Mouse (Mus musculus): ENCODE data around the gene Bpifa1. TPM values are rescaled to one million over a fixed set of nuclear protein-coding genes. Genes with fewer than 3 reads are reported as not detected.

Bpifa1 gene
- polyA plus RNA-seq, 1 experiment from 2014 or later, result not detected

Other genes with a start within 250 kb of the Bpifa1 start
- gene Bpifb6, start 242.5 kb upstream of the Bpifa1 start, polyA plus RNA-seq (2015; fragmentation: Nextera tagmentation; extraction: Ambion mirVana), result not detected in 2 replicates
- not detected in 2 replicates for gene Bpifb3, start 224.7 kb upstream of the Bpifa1 start, polyA plus RNA-seq (2015; fragmentation: Nextera tagmentation; extraction: Ambion mirVana)
- not detected in 2 replicates for gene Bpifb4, start 204.7 kb upstream of the Bpifa1 start, polyA plus RNA-seq (2015; fragmentation: Nextera tagmentation; extraction: Ambion mirVana)
- not detected in 2 replicates for gene Bpifa6, start 167.9 kb upstream of the Bpifa1 start, polyA plus RNA-seq (2015; fragmentation: Nextera tagmentation; extraction: Ambion mirVana)
- gene Bpifa2, start 134.6 kb upstream of the Bpifa1 start, polyA plus RNA-seq (2015; fragmentation: Nextera tagmentation; extraction: Ambion mirVana), result not detected in 2 replicates
- not detected in 2 replicates for gene Bpifa3, start 12.5 kb upstream of the Bpifa1 start, polyA plus RNA-seq (2015; fragmentation: Nextera tagmentation; extraction: Ambion mirVana)
- gene Bpifa5, start 19.7 kb downstream of the Bpifa1 start, polyA plus RNA-seq (2015; fragmentation: Nextera tagmentation; extraction: Ambion mirVana), result not detected in 2 replicates
- 0.09 TPM in 1 of 2 replicates, not detected in the other for gene Bpifb1, start 47.9 kb downstream of the Bpifa1 start, polyA plus RNA-seq (2015; fragmentation: Nextera tagmentation; extraction: Ambion mirVana)
- 0.42 and 0.86 TPM in 2 replicates for gene Bpifb5, start 80.9 kb downstream of the Bpifa1 start, polyA plus RNA-seq (2015; fragmentation: Nextera tagmentation; extraction: Ambion mirVana)
- gene Bpifb9a, start 115.0 kb downstream of the Bpifa1 start, polyA plus RNA-seq (2015; fragmentation: Nextera tagmentation; extraction: Ambion mirVana), result not detected in 2 replicates
- not detected in 2 replicates for gene Bpifb9b, start 164.3 kb downstream of the Bpifa1 start, polyA plus RNA-seq (2015; fragmentation: Nextera tagmentation; extraction: Ambion mirVana)
- gene Cdk5rap1, start 230.1 kb downstream of the Bpifa1 start, polyA plus RNA-seq (2015; fragmentation: Nextera tagmentation; extraction: Ambion mirVana), result 19.0 and 20.4 TPM in 2 replicates